Mouse (Mus musculus) kidney, embryonic 15.5 days (tissue): ENCODE measurements around the gene Atp13a5. TPM values are rescaled to one million over a fixed set of nuclear protein-coding genes. Genes with fewer than 3 reads are reported as not detected.

ENCODE experiments used
- ATAC-seq: fragments of 200-750 bp; cut with Nextera tagmentation; replicated peaks from 2 replicates; pipeline ENCODE4 v1.8.0; 2017; ENCODE audit warnings: moderate TSS enrichment; ENCODE audit not compliant: low FRiP score
- H3K27ac ChIP-seq: fragments of 300-500 bp; sonication (generic); 2 replicates; pipeline ENCODE4 v1.5.1; 2015; ENCODE audit warnings: mild to moderate bottlenecking, inconsistent platforms
- H3K27me3 ChIP-seq: fragments of 300-500 bp; sonication (generic); 2 replicates; pipeline ENCODE4 v1.6.1; 2015; ENCODE audit warnings: inconsistent platforms
- H3K36me3 ChIP-seq: fragments of 300-500 bp; sonication (generic); 2 replicates; pipeline ENCODE4 v1.6.1; 2015; ENCODE audit warnings: inconsistent platforms
- H3K4me1 ChIP-seq: fragments of 300-500 bp; sonication (generic); 2 replicates; pipeline ENCODE4 v1.6.1; 2015; ENCODE audit warnings: inconsistent platforms
- H3K4me2 ChIP-seq: fragments of 300-500 bp; sonication (generic); 2 replicates; pipeline ENCODE4 v1.6.1; 2015; ENCODE audit warnings: moderate library complexity, mild to moderate bottlenecking, inconsistent platforms
- H3K4me3 ChIP-seq: fragments of 300-500 bp; sonication (generic); replicated peaks from 2 replicates; pipeline ENCODE4 v1.5.1; 2015; ENCODE audit warnings: mild to moderate bottlenecking, inconsistent platforms
- H3K9ac ChIP-seq: fragments of 300-500 bp; sonication (generic); 2 replicates; pipeline ENCODE4 v1.6.1; 2015; ENCODE audit warnings: mild to moderate bottlenecking, inconsistent platforms
- H3K9me3 ChIP-seq: fragments of 300-500 bp; sonication (generic); replicated peaks from 2 replicates; pipeline ENCODE4 v1.6.1; 2016; ENCODE audit warnings: inconsistent platforms
- WGBS: fragments of 180-500 bp; shearing (Covaris S2); methylation state at CpG from one replicate; pipeline ENCODE4 v1.1.7; 2015; ENCODE audit warnings: mixed read lengths; 5-methylcytosine and 5-hydroxymethylcytosine counted together
- polyA plus RNA-seq: library from polyadenylated mRNA; unstranded; fragments of >200 nt; fragmentation: Nextera tagmentation; extraction: Ambion mirVana; gene quantifications from 2 replicates; pipeline ENCODE4 v1.2.1, GENCODE M21; 2015

Gene Atp13a5
- polyA plus RNA-seq, 1 experiment from 2014 or later = not detected

- Histone ChIP-seq H3K4me1 (no peaks in the 10 kb centered on the region), H3K27ac (no peak overlapping the region), H3K9me3 (no peaks in the 10 kb centered on the region), H3K4me3 (no peak overlapping the region), H3K4me2 (no peak overlapping the region), H3K36me3 (no peaks in the 10 kb centered on the region), H3K9ac (no peak overlapping the region), H3K27me3 (0 out of 2 replicates have a peak, but pooled peaks cover 3% of the 10 kb centered on the region)
- ATAC-seq = 0 out of 2 replicates have a peak, but pooled peaks have one; percentile 43
- WGBS = 17% methylated on average over 5 of the region's 5 CpGs
Observed at GRCm38 (mm10) chr16:29198461-29198860, 180.1 kb downstream of the Atp13a5 start.

- 78% methylated on average over 1 of the region's 1 CpGs for WGBS
- no peak overlapping the region for H3K4me2 ChIP-seq
- no peaks in the 10 kb centered on the region for H3K36me3 ChIP-seq
- no peaks in the 10 kb centered on the region for H3K4me1 ChIP-seq
- H3K27me3 ChIP-seq = 0 out of 2 replicates have a peak, but pooled peaks cover 3% of the 10 kb centered on the region
- H3K27ac ChIP-seq = no peak overlapping the region
- H3K9me3 ChIP-seq = no peaks in the 10 kb centered on the region
- no peak for ATAC-seq
- H3K4me3 ChIP-seq = no peak overlapping the region
- H3K9ac ChIP-seq = no peak overlapping the region
Observed at GRCm38 (mm10) chr16:29195156-29195555, 183.4 kb downstream of the Atp13a5 start.

GRCm38 (mm10) chr16:29193981-29194380 is 184.6 kb downstream of the Atp13a5 start:
- Histone ChIP-seq H3K4me2 (no peak overlapping the region), H3K4me3 (no peak overlapping the region), H3K27me3 (0 out of 2 replicates have a peak, but pooled peaks cover 3% of the 10 kb centered on the region), H3K9ac (no peak overlapping the region), H3K9me3 (no peaks in the 10 kb centered on the region), H3K4me1 (no peaks in the 10 kb centered on the region), H3K27ac (no peak overlapping the region), H3K36me3 (no peaks in the 10 kb centered on the region)
- ATAC-seq = no peak
- WGBS = 81% methylated on average over 4 of the region's 4 CpGs

GRCm38 (mm10) chr16:29192911-29193310 is 185.6 kb downstream of the Atp13a5 start:
- H3K36me3 ChIP-seq = no peaks in the 10 kb centered on the region
- 0 out of 2 replicates have a peak, but pooled peaks cover 3% of the 10 kb centered on the region for H3K27me3 ChIP-seq
- H3K4me3 ChIP-seq = no peak overlapping the region
- no peaks in the 10 kb centered on the region for H3K4me1 ChIP-seq
- H3K9ac ChIP-seq = no peak overlapping the region
- H3K4me2 ChIP-seq = no peak overlapping the region
- no peak overlapping the region for H3K27ac ChIP-seq
- H3K9me3 ChIP-seq = no peaks in the 10 kb centered on the region
- WGBS = 30% methylated on average over 5 of the region's 5 CpGs
- ATAC-seq = no peak

Other genes starting within 250 kb of the Atp13a5 start
- 0.62 and 0.63 TPM in 2 replicates for gene Hrasls, start 169.0 kb downstream of the Atp13a5 start, polyA plus RNA-seq
- gene Atp13a4, start 166.1 kb upstream of the Atp13a5 start, polyA plus RNA-seq = 2.9 and 3.3 TPM in 2 replicates
- 32.8 and 33.5 TPM in 2 replicates for gene Opa1, start 200.6 kb upstream of the Atp13a5 start, polyA plus RNA-seq